Mouse (Mus musculus): ENCODE data around the gene Myo15.
"Not testable (repeated sequence)": the region's sequence is repeated elsewhere in the genome, so short reads cannot be mapped to it uniquely, and the experiment has no call there.

The Myo15 gene

DNA sequence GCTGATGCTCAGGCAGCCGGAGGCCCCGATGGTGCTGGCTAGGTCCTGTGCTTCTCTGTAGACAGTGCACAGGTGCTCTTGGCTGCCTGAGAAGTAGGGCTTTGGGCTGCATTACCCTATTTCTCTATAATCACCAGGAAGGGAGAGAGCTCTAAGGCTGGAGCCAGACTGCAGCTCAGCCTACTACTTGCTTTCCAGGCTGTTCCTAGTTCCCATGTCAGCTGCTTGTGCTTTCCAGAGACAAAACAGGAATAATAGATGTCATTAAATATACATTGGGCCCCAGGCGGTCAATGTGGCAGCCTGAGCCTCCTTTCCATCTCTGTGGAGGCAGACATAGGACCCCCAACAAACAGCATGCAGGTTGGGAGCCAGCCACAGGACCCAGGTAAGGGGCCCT is at the start of gene Myo15:
TSS of gene Myo15 (plus strand) at position 301 of the 400 bp plus-strand sequence.
- no peak for DNase-seq (ENCODE audit: low spot score)

DNA sequence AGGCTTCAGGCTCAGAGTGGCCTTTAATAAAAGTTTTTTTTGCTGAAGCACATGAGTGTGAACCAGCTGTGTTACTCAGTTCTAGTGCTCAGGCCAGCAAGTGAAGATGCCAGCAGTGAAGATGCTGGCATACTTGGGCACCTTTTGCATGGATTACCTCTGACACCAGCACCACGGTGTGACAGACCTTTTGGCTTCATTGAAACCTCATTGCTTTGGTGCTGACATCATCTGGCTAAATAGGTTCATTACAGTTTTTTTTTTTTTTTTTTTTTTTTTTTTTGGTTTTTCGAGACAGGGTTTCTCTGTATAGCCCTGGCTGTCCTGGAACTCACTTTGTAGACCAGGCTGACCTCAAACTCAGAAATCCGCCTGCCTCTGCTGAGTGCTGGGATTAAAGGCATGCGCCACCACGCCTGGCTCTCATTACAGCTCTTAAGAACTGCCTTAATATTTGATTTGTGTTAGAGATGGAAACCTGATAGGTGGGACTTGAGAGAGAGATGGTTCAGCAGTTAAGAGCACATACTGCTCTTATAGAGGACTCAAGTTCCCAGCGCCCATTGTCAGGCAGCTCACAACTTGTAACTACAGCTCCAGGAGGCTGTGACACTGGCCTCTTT is 47.0 kb upstream of the Myo15 start:
- DNase-seq (ENCODE audit: low spot score) = no peak

DNA sequence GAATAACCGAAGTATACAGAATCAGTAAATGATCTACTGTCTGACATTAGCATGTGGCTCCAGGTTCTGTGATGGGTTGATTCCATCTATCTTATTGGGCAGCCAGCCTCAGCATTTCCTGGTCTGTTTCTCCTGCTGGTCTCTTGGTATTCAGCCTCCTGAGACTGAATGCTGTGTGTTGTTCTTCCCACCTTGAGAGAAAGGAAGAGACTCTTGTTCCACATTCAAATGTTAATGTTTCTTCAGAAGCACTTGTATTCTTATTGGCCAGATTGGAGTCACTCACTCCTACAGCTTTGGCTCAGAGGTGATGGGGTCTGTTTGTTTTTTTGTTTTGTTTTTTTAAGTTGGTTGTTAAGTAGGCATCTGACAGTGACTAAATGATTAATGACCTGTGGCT is 46.1 kb upstream of the Myo15 start:
- DNase-seq (ENCODE audit: low spot score) = no peak

DNA sequence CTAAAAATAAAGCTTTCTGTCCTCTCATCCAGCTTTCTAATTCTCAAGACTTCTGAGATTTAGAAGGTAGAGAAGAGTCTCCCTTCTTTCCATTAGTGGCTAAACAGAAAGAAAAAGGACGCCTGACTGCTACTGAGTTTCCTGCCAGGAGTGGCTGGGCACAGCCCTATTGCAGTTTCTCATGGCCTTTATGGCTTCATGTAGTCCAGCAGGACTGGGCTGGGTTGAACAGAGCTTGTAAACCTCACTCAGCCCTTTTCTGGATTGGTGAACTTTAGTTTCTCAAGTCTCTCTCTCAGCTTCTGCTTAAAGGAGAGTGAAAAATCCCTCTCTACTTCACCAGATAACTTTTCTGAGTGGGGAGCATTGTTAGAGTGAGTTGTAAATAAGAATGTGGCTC is 42.7 kb upstream of the Myo15 start:
- no peak for DNase-seq (ENCODE audit: low spot score)

DNA sequence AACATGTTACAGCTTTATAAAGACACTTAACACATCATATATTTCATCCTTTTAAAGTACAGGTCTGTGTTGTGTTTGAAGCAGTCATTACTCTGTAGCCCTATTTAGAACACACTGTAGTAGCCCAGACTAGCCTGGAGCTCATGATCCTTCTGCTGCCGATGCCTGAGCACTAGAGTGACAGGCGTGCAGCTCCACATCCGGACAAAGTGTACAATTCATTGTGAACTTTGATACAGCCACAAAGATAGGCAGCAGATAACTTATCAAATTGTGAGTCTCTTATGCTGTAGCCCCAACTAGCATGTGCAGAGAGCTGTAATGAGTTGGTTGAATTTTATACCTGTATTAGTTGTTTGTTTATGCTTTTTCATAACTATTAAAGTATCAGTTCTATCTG is 41.5 kb upstream of the Myo15 start:
- DNase-seq (ENCODE audit: low spot score) = no peak

DNA sequence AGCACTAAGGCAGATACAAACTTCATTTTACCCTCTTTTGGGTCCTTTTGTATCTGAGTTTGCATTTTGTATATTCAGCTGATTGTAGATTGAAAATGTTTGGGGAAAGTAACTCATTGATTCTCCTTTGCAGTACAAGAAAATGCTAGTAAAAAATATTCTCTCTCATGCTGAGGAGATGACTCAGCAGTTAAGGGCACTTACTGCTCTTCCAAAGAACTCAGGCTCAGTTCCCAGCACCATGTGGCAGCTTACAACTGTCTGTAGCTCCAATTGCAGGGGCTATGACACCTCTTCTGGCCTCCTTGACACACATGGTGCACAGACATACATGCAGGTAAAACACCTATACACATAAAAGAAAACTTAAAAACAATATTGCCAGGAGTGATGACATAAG is 35.6 kb upstream of the Myo15 start:
- DNase-seq (ENCODE audit: low spot score) = no peak

DNA sequence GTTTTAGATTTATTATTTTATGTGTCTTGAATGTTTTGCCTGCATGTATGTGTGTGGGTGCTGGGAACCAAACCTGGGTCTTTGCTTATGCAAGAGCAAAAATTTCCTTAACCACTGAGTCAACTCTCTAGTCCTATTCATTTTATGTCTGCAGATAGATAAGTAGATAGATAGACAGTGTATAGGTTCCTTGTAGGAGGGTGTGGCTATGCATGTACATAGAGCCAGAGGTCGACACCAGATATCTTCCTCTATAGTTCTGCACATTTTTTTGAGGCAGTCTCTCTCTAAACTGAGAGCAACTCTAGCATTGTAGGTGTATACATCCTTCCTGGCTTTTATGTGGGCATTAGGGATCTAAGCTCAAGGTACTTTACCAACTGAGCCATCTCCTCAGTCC is 34.0 kb upstream of the Myo15 start:
- no peak for DNase-seq (ENCODE audit: low spot score)

DNA sequence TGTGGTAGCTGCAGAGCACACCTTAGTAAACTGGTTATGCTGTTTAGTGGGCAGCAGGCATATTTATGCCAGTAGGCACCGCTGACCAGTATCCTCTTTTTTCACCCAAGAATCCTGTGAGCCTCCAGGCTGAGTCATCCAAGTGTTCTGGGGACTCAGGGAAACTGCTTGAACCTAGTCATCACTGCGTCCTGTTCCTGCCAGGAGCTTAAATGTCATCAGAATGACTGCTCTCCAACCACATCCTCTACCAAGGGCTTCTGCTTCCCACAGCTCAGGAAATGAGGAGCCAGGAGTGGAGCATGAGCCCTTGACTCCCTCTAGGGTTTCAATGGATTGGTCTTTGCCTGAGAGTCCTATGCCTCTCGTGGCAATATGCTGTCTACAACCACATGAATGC is 32.5 kb upstream of the Myo15 start:
- no peak for DNase-seq (ENCODE audit: low spot score)

DNA sequence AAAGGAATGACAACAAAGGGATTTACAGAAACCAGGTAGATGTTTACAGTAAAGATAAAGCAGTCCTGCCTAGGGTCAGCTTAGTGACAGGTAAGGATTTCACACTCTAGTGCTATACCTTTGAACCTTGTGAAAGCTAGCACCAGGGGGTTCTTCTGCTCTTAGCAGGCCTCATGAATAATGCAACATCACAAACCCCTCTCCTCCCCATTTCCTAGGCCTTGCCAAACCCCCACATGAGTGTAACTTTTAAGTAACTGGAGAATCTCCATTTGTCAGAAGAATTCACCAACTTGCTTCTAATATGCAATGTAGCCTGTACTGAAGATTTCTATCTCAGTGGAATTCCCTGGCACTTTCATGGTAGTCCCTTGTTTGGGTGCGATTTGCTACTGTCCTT is 29.5 kb upstream of the Myo15 start:
- DNase-seq (ENCODE audit: low spot score) = not testable (repeated sequence)

DNA sequence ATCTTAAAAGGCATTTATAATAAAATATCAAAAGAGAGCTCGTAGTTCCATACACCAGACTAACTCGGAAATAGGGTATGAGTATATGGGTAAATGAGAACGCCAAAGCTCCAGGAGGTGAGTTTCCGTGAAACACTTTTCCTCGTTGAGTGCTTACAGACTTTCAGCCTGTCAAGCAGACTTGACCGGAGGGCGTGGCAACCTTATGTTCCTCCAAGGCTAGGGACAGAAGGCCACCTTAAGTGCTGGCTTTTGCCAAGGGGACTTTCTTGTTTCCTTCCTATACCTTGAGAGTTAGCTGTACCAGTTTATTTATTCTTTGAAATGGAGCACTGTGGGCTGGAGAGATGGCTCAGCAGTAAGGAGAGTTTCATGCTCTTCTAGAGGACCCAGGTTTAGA is 29.0 kb upstream of the Myo15 start:
- no peak for DNase-seq (ENCODE audit: low spot score)

DNA sequence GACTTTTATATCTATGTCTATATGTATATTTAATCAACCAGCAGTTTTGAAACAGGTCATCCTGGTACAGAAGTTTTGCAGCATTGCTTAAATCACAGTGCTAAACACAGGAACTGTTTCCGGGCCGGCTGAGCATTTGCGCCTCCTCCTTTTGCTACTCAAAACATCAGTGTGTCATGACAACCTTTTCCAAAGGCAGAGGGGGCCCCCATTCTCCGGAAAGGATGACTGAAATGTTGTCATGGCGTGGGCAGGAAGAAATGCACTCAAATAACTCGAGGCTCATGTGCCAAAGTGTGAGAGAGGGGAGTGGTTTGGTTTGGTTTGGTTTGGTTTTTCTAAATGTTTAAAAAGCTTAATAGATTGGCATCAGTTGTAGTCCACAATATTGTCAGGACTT is 26.2 kb upstream of the Myo15 start:
- no peak for DNase-seq (ENCODE audit: low spot score)

DNA sequence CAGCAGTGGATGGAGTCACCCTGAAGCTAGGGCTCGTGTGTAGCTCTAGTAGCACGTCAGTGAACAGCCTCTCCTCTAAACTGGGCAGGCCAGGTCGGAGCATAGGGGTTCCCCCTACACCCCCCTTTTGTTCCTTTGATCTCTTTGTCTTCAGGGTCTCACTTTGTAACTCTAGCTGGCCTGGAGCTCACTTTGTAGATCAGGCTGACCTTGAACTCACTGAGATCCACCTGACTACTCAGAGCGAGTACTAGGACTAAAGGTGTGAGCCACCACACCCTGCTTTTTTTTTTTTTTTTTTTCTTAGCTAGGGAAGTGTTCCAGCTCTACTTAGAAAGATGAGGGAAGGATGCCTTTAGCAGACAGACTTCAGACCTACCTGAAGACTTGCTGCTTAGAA is 25.1 kb upstream of the Myo15 start:
- DNase-seq (ENCODE audit: low spot score) = no peak

DNA sequence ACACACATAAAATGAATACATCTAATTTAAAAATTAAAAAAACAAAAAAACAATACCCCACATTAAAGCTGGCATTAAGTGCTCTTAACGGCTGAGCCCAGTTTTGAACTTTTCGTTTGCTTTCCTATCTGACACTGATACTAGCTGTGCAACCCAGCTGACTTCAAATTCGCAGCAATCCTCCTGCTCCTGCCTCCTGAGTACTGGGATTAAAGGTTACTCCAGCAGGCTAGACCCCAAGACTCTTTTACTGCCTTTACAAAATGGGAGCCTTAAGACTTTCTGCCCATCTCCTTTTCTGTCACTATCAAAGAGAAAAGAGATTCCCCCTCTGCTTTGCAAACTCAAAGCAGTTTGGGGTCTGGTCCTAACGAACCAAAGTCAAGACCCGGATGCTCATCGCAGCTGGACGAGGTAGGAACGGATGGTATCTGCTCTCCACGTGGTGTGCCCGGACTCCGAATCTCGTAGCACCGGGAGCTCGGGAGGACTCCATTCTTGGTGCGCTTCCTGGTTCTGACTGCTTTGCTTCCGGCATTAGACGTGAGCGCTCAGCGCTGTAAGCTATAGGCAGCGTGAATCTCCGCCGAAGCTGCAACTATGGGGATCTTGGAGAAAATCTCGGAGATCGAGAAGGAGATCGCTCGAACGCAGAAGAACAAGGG is 14.9 kb upstream of the Myo15 start, which contains the start of gene Drg2:
TSS of gene Drg2 (plus strand) at position 512 of the 665 bp plus-strand sequence.
- DNase-seq (ENCODE audit: low spot score) = peak; percentile 87

DNA sequence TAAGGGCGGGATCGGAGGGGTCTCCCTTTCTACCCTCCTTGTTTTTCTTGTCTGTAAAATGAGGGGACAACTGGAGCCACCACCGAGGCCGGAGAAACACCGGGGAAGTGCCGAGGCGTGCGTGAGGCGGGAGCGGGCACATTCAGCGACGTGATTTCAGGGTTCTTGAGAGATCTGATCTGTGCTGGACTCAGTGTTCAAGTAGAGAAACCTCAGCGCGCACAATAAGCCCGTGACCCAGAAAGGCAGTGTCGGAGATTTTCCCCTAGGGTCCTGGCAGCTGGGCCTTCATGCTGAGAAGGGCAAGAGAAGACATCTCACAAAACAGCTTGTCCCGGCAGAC is 14.4 kb upstream of the Myo15 start:
- no peak for DNase-seq (ENCODE audit: low spot score)

DNA sequence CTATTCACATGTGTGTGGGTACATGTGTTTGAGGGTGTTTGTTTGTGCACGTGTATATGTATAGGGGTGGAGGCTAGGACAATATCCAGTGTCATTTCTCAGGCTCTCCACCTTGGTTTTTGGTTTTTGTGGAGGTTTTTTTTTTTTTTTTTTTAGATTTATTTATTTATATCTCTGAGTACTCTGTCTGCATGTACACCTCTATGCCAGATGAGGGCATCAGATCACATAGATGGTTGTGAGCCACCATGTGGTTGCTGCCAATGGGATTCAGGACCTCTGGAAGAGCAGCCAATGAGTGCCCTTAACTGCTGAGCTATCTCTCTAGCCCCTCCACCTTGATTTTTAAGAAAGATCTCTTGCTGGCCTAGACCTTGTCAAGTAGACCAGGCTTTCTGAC is 11.2 kb upstream of the Myo15 start:
- no peak for DNase-seq (ENCODE audit: low spot score)

DNA sequence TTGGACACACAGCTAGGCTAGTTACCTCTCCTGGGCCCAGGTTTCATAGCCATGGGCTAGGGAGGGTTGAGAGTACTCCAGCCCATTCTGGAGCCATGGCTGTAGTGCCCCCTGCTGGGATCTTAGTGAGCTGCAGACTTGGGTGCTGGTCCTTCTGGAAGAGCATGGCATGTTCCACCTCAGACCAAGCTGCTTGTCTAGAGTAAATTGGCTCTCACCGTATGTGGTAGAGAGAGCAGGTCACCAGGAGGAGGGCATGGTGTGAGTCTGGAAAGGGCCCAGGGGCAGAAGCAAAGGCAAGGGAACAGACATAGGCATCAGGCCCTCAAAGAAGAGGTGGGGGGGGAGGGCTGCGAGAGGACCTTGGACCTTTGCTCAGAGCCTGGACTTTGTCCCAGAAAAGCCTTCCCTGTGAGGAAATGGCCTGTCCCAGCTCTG is 3.2 kb upstream of the Myo15 start:
- DNase-seq (ENCODE audit: low spot score) = peak; percentile 14

DNA sequence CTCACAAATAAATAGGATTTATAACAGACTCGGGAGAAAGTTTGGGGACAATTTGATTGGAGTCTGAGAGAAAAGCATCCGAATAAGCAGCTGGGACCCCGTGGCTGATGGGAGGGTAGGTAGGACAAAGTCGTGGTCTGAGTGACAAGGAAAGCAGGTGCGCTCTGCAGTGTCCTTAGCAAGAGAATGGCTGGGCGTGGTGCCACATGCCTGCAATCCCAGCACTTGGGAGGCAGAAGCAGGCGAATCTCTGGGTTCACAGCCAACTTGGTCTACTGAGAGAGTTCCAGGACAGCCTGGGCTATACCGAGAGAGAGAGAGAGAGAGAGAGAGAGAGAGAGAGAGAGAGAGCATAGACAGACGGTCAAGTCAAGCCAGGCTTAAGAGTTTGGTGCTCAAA is 1.6 kb downstream of the Myo15 start:
- no peak for DNase-seq (ENCODE audit: low spot score)

DNA sequence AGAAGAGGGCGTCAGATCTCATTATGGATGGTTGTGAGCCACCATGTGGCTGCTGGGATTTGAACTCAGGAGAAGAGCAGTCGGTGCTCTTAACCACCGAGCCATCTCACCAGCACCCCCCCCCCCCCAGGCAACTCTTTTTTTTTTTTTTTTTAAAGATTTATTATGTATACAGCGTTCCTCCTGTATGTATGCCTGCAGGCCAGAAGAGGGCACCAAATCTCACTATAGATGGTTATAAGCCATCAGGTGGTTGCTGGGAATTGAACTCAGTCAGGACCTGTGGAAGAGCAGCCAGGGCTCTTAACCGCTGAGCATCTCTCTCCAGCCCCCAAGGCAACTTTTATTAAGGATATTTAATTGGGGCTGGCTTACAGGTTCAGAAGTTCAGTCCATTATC is 5.4 kb downstream of the Myo15 start:
- DNase-seq (ENCODE audit: low spot score) = no peak

DNA sequence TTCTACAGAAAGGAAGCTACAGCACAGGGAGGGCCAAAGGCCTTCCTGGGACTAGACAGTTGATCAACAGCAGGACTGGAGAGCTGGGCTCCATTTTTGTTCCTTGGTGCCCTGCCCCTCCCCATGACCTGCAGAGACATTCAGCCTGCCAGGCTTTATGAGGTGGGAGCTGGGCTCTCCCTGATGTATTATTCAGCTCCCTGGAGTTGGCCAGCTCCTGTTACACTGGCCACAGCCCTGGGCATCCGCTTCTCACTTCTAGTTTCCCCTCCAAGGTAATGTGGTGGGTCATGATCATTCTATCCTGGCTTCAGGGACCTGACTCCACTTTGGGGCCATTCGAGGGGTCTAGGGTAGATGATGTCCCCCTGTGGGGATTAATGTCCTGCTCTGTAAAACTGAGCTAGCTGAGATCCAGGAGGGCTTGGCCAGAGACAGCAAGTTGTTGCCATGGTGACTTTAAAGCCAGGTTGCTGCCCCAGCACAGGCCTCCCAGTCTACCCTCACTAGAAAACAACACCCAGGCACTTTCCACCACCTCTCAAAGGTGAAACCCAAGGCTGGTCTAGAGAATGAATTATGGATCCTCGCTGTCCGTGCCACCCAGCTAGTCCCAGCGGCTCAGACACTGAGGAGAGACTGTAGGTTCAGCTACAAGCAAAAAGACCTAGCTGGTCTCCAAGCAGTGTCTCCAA is 6.7 kb downstream of the Myo15 start:
- no peak for DNase-seq (ENCODE audit: low spot score)

DNA sequence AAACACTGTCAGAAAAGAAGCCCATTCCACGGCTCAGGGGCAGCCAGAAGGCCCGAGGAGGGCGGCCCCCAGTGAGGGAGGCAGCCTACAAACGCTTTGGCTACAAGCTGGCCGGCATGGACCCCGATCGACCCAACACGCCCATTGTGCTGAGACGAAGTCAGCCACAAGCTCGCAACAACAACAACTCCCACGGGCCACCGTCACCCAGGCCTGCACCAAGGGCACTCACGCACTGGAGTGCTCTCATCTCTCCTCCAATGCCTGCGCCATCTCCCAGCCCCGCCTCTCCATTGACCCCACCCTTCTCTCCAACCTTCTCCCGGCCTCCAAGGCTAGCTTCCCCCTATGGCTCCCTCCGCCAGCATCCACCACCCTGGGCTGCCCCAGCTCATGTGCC is 9.0 kb downstream of the Myo15 start:
- DNase-seq (ENCODE audit: low spot score) = no peak

DNA sequence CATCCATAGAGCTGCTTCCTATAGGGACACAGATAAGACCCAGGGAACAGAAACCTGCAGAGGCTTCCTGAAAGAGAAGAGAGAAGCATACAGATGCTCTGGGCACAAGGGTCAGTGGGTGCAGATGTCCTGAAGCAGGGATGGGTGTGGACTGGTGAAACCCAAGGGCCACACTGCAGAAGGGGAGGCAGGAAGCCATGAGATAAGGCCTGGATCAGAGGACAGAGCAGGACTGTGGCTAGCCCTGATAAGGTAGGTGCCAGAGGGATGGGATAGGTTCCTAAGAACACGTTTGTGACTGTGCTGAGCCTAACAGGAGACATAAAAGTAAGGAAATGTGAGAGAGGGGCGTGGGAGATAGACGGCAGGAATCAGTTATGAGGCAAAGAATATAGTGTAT is 17.1 kb downstream of the Myo15 start:
- no peak for DNase-seq (ENCODE audit: low spot score)

DNA sequence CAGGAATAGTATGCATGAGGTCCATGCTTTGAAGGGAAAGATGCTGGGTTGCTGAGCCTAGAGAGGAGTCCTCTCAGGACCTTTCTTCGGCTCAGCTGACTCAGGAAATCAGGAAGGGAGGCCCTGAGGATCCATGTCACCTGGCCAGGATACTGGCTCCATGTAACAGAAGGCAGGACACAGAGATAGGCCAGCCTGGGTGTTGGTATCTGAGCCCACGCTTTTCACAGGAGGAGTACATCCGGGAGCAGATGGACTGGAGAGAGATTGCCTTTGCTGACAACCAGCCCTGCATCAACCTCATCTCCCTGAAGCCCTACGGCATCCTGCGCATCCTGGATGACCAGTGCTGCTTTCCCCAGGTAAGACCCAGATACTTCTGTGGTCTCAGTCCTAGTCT is 23.6 kb downstream of the Myo15 start:
- no peak for DNase-seq (ENCODE audit: low spot score)

DNA sequence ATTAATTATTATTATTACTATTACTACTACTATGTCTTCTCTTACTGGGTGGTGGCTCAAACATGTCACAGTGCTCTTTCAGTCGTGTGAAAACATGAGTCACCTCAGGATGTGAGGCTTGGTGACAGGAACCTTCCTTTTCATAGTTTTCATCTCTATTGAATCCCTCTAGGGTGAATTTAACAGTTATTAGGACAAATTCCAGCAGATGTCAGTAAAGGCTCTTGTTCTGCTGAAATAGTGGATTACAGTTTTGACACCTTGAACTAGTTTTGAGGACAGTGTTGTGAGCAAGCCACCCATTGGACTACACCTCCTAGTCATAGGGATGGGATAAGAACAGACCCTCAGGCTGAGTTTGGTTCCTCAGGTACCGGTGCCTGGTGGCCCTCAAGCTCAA is 26.6 kb downstream of the Myo15 start:
- no peak for DNase-seq (ENCODE audit: low spot score)

DNA sequence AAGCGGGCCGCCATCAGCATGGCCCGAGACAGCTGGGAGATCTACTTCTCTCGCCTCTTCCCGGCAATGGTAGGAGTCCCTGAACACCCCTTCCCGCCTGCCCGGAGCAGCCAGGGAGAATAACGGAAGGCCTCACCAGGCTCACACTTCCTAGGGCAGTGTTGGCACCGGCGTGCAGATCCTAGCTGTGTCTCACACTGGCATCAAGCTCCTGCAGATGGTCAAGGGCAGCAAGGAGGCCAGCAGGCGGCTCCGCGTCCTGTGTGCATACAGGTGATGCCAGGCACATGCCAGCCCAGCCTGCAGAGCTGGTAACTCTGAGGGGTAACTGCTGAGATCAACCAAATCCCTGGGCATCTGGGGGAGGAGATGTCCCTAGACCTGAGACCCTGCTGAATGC is 38.1 kb downstream of the Myo15 start:
- no peak for DNase-seq (ENCODE audit: low spot score)
